Mouse (Mus musculus) C2C12 (cell line): Measurements from ENCODE around the gene 1700001J03Rik. TPM values are rescaled to one million over a fixed set of nuclear protein-coding genes. Genes with fewer than 3 reads are reported as not detected.

Experiments
- H3K27me3 ChIP-seq: one replicate; pipeline ENCODE4 v1.6.1; 2011; ENCODE audit not compliant: control insufficient read depth, insufficient read depth, insufficient read length
- H3K36me3 ChIP-seq: one replicate; pipeline ENCODE4 v1.6.1; 2011; ENCODE audit not compliant: control insufficient read depth, insufficient read depth
- H3K4me3 ChIP-seq: one replicate; pipeline ENCODE4 v1.5.1; 2011; ENCODE audit warnings: mild to moderate bottlenecking, control low read depth; ENCODE audit not compliant: poor library complexity, insufficient read depth, severe bottlenecking
- H3K79me2 ChIP-seq: one replicate; pipeline ENCODE4 v1.6.1; 2011; ENCODE audit not compliant: control insufficient read depth, insufficient read depth
- H3K79me3 ChIP-seq: one replicate; pipeline ENCODE4 v1.6.1; 2011; ENCODE audit warnings: low read depth, control low read depth
- H3ac ChIP-seq: one replicate; pipeline ENCODE3; 2011; ENCODE audit warnings: low read depth; ENCODE audit not compliant: control insufficient read depth, insufficient read length
- CEBPB ChIP-seq: IDR thresholded peaks from one replicate; pipeline ENCODE4 v1.6.1; 2011; ENCODE audit warnings: low read depth, mild to moderate bottlenecking, control low read depth, moderate library complexity
- CTCF ChIP-seq: IDR thresholded peaks from one replicate; pipeline ENCODE4 v1.5.1; 2011; ENCODE audit not compliant: control insufficient read depth, insufficient read depth, insufficient read length
- FOSL1 ChIP-seq: IDR thresholded peaks from one replicate; pipeline ENCODE4 v1.8.0; 2011; ENCODE audit warnings: mild to moderate bottlenecking, low read length; ENCODE audit not compliant: poor library complexity, insufficient read depth, severe bottlenecking
- MAX ChIP-seq: IDR thresholded peaks from one replicate; pipeline ENCODE4 v1.6.1; 2011; ENCODE audit warnings: mild to moderate bottlenecking, control low read depth
- MYOD1 ChIP-seq: IDR thresholded peaks from one replicate; pipeline ENCODE4 v1.6.1; 2011; ENCODE audit warnings: low read depth; ENCODE audit not compliant: control insufficient read depth, insufficient read length
- MYOG ChIP-seq: IDR thresholded peaks from one replicate; pipeline ENCODE4 v1.6.1; 2011; ENCODE audit not compliant: control insufficient read depth, insufficient read length; ENCODE audit errors: extremely low read depth
- USF1 ChIP-seq: IDR thresholded peaks from one replicate; pipeline ENCODE4 v1.6.1; 2011; ENCODE audit warnings: low read depth, mild to moderate bottlenecking, control low read depth, moderate library complexity
- polyA plus RNA-seq: library from polyadenylated mRNA; unstranded; fragments of >200 nt; fragmentation: generic; extraction: Trizol; gene quantifications from one replicate; pipeline ENCODE4 v1.2.1, GENCODE M21; 2012; ENCODE audit warnings: missing spikeins

1700001J03Rik gene
- polyA plus RNA-seq, 1 experiment = not detected

DNA sequence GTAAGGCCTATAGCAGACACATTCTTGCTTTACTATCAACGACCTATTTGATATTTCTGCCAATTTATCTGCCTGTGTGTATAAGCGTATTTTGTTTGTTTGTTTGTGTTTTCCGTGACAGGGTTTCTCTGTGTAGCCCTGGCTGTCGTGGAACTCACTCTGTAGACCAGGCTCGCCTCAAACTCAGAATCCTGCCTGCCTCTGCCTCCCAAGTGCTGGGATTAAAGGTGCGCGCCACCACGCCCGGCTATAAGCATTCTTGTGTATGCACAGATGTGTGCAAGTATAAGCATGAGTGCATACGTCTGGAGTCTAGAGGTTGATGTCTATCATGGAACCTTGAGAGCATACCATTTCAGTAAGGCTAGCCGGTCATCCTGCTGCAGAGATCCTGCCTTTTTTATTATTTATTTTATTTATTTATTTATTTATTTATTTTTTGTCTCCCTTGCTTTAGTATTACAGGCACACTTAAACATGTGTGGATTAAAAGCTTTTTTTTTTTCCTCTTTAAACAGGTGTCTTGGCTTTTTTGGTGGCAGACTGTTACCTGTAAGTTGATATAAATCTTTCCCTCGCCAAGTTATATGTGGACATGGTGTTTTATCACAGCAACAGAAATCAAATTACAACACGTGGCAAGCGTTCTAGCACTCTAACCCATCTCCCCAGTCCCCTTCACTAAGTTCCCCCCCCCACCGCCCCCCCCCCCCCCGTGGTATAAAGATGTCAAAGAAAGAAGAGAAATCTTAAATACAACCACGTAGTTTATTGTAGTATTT is 45.0 kb upstream of the 1700001J03Rik start:
- H3K79me2 ChIP-seq = peaks cover 40% of the 10 kb centered on the region
- H3K27me3 ChIP-seq = no peaks in the 10 kb centered on the region
- no peak for TF ChIP-seq CTCF
- no peak for TF ChIP-seq MYOD1
- TF ChIP-seq USF1 = no peak
- no peak for TF ChIP-seq MAX
- TF ChIP-seq CEBPB = no peak
- TF ChIP-seq FOSL1 = no peak
- no peak for TF ChIP-seq MYOG
- H3K4me3 ChIP-seq = peak overlapping the region; percentile 60
- no peak overlapping the region for H3ac ChIP-seq
- peaks cover 36% of the 10 kb centered on the region for H3K79me3 ChIP-seq
- H3K36me3 ChIP-seq = no peaks in the 10 kb centered on the region

DNA sequence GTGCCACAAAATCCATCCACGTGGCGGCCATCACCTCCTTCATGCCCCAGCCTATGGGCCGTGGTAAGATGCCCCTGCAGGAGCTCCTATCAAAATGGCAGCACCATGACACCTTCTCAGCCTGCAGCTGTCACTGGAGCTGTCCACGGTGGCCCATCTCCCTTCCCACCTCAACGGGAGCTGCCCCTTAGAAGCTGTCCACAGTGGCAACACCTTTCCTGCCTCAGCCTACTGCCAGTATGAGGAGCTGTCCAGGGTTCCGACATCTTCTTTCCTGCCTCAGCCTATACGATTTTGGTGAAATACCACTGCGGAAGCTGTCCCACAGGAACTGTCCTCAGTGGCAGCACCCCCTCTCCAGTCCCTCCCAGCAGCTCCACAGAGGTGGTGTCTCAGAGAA is 42.4 kb upstream of the 1700001J03Rik start:
- H3K27me3 ChIP-seq = no peaks in the 10 kb centered on the region
- peaks cover 10% of the 10 kb centered on the region for H3K79me3 ChIP-seq
- peaks cover 15% of the 10 kb centered on the region for H3K79me2 ChIP-seq
- TF ChIP-seq FOSL1 = no peak
- no peak for TF ChIP-seq CTCF
- no peak for TF ChIP-seq CEBPB
- no peak for TF ChIP-seq MYOD1
- no peak for TF ChIP-seq MAX
- no peaks in the 10 kb centered on the region for H3K36me3 ChIP-seq
- no peak overlapping the region for H3ac ChIP-seq
- H3K4me3 ChIP-seq = no peak overlapping the region

DNA sequence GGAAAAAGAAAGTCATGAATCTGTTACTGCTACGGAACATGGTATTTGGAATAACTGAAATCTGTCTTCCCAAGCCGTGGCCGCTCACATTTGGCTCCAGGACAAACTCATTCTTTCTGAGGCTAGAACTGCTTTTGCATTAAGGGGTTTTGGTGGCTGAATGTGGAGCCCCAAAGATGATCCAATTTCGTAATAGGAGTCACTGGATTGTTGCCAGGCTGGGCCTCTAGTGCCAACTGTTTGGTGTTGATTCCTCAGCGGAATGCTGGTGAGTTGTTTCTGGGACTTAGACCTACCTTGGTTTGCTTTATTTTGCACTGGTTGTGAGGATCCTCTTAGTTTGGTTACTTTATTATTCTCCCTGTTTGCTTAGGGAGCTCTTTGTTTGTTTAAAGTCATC is 38.7 kb upstream of the 1700001J03Rik start:
- Histone ChIP-seq H3K36me3 (peaks cover 8% of the 10 kb centered on the region), H3K4me3 (no peak overlapping the region), H3ac (no peak overlapping the region), H3K79me2 (peaks cover 20% of the 10 kb centered on the region), H3K79me3 (peaks cover 14% of the 10 kb centered on the region), H3K27me3 (no peaks in the 10 kb centered on the region)
- TF ChIP-seq CTCF (no peak), MYOD1 (no peak), FOSL1 (no peak), MYOG (no peak)

DNA sequence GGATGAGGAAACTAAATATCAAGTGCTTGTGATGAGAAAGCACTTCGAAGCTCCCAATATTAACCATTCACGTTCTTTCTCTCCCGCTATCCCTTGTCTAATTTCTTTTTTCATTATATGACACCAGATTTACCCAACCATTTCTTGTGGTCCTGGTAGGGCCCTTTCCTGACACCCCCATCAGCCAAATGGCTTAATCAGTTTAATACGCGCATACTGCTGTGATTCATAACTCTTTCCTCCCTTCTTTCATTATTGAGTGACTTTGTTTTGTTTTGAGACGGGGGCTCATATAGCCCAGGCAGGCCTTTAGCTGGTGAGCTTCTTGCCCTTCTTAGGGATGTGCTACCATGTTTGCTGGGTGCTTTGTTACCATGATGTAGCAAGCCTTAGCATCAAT is 36.6 kb upstream of the 1700001J03Rik start:
- Histone ChIP-seq H3K4me3 (peak overlapping the region; percentile 59), H3K79me2 (peaks cover 30% of the 10 kb centered on the region), H3K27me3 (no peaks in the 10 kb centered on the region), H3ac (no peak overlapping the region), H3K36me3 (peaks cover 26% of the 10 kb centered on the region), H3K79me3 (peaks cover 16% of the 10 kb centered on the region)
- TF ChIP-seq USF1 (no peak), MYOD1 (no peak), FOSL1 (no peak), MAX (no peak), CEBPB (no peak), MYOG (no peak), CTCF (no peak)

DNA sequence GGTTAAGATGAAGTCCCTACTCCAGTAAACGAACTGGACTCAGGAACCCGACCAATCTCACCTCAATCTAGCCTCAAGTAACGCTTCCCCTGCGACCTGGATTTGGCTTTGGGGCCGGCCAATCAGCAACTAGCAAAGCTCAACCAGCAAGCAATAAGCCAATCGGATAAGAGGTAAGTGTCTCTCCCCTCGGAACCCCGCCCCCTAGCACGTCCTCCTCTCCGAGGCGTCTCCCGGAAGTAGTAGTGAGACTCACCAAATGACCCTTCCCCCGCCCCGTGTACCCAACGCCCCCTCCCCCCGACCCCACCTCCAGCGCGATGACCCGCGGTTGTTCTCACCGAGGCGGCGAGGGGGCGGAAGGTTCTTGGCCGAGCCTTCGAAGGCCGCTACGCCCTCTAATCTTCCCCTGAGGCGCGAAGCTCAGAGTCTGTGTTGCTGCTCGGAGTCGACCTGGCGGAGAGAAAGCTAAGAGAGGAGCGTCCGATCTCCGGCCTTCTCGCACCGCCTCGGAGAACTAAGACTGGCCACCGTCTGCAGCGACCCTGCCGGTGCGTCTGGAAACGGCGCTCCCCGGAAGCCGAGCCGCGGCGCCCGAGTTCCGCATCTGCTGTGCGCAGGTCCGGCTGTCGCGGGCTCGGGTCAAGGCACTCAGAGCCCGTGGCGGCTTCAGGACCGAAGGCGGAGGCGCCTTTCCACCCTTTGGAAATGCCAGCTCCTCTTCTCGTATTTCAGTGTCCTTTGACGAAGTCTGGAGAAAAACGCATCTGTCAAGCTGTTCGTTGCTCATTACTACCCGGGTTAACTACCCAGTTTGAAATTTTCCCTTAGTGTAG is 36.0 kb upstream of the 1700001J03Rik start, which contains the start of gene Rnf6:
TSS of gene Rnf6 (minus strand) at position 677 of the 836 bp plus-strand sequence.
- Histone ChIP-seq H3K79me2 (peaks cover 30% of the 10 kb centered on the region), H3K4me3 (peak within 1 kb of the TSS; percentile 59), H3K27me3 (no peaks in the 10 kb centered on the region), H3K36me3 (peaks cover 29% of the 10 kb centered on the region), H3ac (peak within 1 kb of the TSS; percentile 74), H3K79me3 (peaks cover 16% of the 10 kb centered on the region)
- no peak for TF ChIP-seq CTCF
- TF ChIP-seq FOSL1 = no peak
- TF ChIP-seq USF1 = no peak
- TF ChIP-seq MYOG = no peak
- TF ChIP-seq CEBPB = no peak
- TF ChIP-seq MAX = no peak
- no peak for TF ChIP-seq MYOD1
